7 mouse cellular contexts compared by ENCODE assay signal in genomic region chrX:13845858-13846652, GRCm38 (mm10). TPM values are rescaled to one million over a fixed set of nuclear protein-coding genes. Genes with fewer than 3 reads are reported as not detected.
DNase-seq lines count a peak whose midpoint lies in the region; ATAC-seq and TF ChIP-seq lines count a peak whose summit lies in the region.

No protein-coding gene starts in this region.

- intact Hi-C loops in left cerebral cortex, postnatal 14 days (cut with DNase I) = loop anchor here (10.0 kb wide), 2 partner anchors 131 to 989 kb away; no protein-coding TSS in a partner anchor

- H3K9ac ChIP-seq in hindbrain, embryonic 16.5 days (ENCODE audit: low read depth, low read length) = peak overlapping the region; percentile 81

- peak overlapping the region; percentile 96 for H3K27ac ChIP-seq in hindbrain, embryonic 16.5 days (ENCODE audit: low read depth, low read length)
- peak overlapping the region; percentile 67 for H3K27ac ChIP-seq in small intestine, adult 2 months (ENCODE audit: insufficient read depth, low read depth, low read length)

- H3K36me3 ChIP-seq in hindbrain, embryonic 16.5 days (ENCODE audit: control insufficient read depth, insufficient read depth, low read length) = no peaks in the 10 kb centered on the region
- H3K36me3 ChIP-seq in small intestine, adult 2 months (ENCODE audit: control insufficient read depth, insufficient read depth, low read length) = no peaks in the 10 kb centered on the region

- no peaks in the 10 kb centered on the region for H3K9me3 ChIP-seq in hindbrain, embryonic 16.5 days (ENCODE audit: control insufficient read depth, low read length)

- no peaks in the 10 kb centered on the region for H3K27me3 ChIP-seq in hindbrain, embryonic 16.5 days (replicated peaks; ENCODE audit: control insufficient read depth, insufficient read depth, low read length)
- no peaks in the 10 kb centered on the region for H3K27me3 ChIP-seq in small intestine, adult 2 months (ENCODE audit: control insufficient read depth, insufficient read depth, low read length)

- no peak for TF ChIP-seq POLR2A in small intestine, adult 2 months (IDR thresholded peaks at IDR 0.05; ENCODE audit: low read depth, low read length)

- no peaks in the 10 kb centered on the region; the same call in 1 of the 2 replicates for H3K4me1 ChIP-seq in hindbrain, embryonic 16.5 days (ENCODE audit: control insufficient read depth, insufficient read depth, low read depth, low read length)
- no peaks in the 10 kb centered on the region for H3K4me1 ChIP-seq in small intestine, adult 2 months (ENCODE audit: control insufficient read depth, insufficient read depth, insufficient read length, low read length)

- peak overlapping the region; percentile 61 for H3K4me3 ChIP-seq in hindbrain, embryonic 16.5 days (ENCODE audit: low read length)
- H3K4me3 ChIP-seq in small intestine, adult 2 months (ENCODE audit: low read depth, low read length) = peak overlapping the region; percentile 80

- peak; percentile 44 for ATAC-seq in activated CD4-positive, CD25-positive, alpha-beta regulatory T cell, adult 4 months
- peak; percentile 90 for ATAC-seq in hindbrain, embryonic 16.5 days

- peak; percentile 43 for DNase-seq in cerebellum, adult 8-10 months
- peak; percentile 14 to 52 for DNase-seq in frontal cortex, postnatal 10 days (ENCODE audit: low spot score in 2 of 2)
- DNase-seq in left cerebral cortex, postnatal 14 days (ENCODE audit: low spot score in 2 of 2) = peak; percentile 22 to 34
- peak; percentile 48 for DNase-seq in mesoderm, embryonic 11.5 days (ENCODE audit: low read depth, low spot score)

- peak overlapping the region; percentile 50 for H3K4me2 ChIP-seq in hindbrain, embryonic 16.5 days (ENCODE audit: low read length)

- TF ChIP-seq CTCF in small intestine, adult 2 months (IDR thresholded peaks at IDR 0.05; ENCODE audit: extremely low read depth, insufficient read length, insufficient replicate concordance, low read depth, low read length) = no peak

- WGBS in hindbrain, embryonic 16.5 days = 14% methylated on average over 35 of the region's 100 CpGs
- 39% methylated on average over 87 of the region's 100 CpGs for WGBS in small intestine, adult 2 months

RNA-seq across cellular contexts. Expression of gene Cask, which starts 5.1 kb away (rescaled TPM):
- under 1 TPM; 0.36 to 0.43 TPM for polyA plus RNA-seq in activated CD4-positive, CD25-positive, alpha-beta regulatory T cell, adult 4 months (2017; shearing (Covaris generic))
- polyA plus RNA-seq in hindbrain, embryonic 16.5 days (2015; fragmentation: Nextera tagmentation; extraction: Ambion mirVana) = 62.8 and 65.6 TPM in 2 replicates
- total RNA-seq in left cerebral cortex, postnatal 14 days (2021) = 100 to 1,000 TPM; 134 to 140 TPM
- polyA plus RNA-seq in small intestine, adult 2 months (2012; rRNA removed) = 3.0 and 9.2 TPM in 2 replicates

Comparison
In these comparisons a context has a peak if more than half of its experiments do, and no peak if none do; other contexts are left out.
1. Peak in every context shown above with its lines: DNase-seq, ATAC-seq, H3K4me3 ChIP-seq and H3K27ac ChIP-seq.